Mouse (Mus musculus): ENCODE measurements around the gene Capza1. TPM values are rescaled to one million over a fixed set of nuclear protein-coding genes. Genes with fewer than 3 reads are reported as not detected.

Capza1 gene
- polyA plus RNA-seq, 1 experiment from 2014 or later = 79.3 TPM

Other genes starting within 250 kb of the Capza1 start
- gene Slc16a1, start 225.8 kb downstream of the Capza1 start, polyA plus RNA-seq (2015; fragmentation: Nextera tagmentation; extraction: Ambion mirVana) = 86.3 and 95.2 TPM in 2 replicates
- gene Ppm1j, start 83.4 kb downstream of the Capza1 start, polyA plus RNA-seq (2015; fragmentation: Nextera tagmentation; extraction: Ambion mirVana) = 0.24 and 0.64 TPM in 2 replicates
- not detected in 2 replicates for gene Fam19a3, start 82.7 kb downstream of the Capza1 start, polyA plus RNA-seq (2015; fragmentation: Nextera tagmentation; extraction: Ambion mirVana)
- 20.5 and 21.5 TPM in 2 replicates for gene Rhoc, start 76.1 kb downstream of the Capza1 start, polyA plus RNA-seq (2015; fragmentation: Nextera tagmentation; extraction: Ambion mirVana)
- 27.6 and 29.0 TPM in 2 replicates for gene Mov10, start 45.9 kb downstream of the Capza1 start, polyA plus RNA-seq (2015; fragmentation: Nextera tagmentation; extraction: Ambion mirVana)
- 11.2 and 13.9 TPM in 2 replicates for gene St7l, start 500 bp downstream of the Capza1 start, polyA plus RNA-seq (2015; fragmentation: Nextera tagmentation; extraction: Ambion mirVana)
- 0.05 and 0.20 TPM in 2 replicates for gene Wnt2b, start 97.4 kb upstream of the Capza1 start, polyA plus RNA-seq (2015; fragmentation: Nextera tagmentation; extraction: Ambion mirVana)
- 2.1 and 2.2 TPM in 2 replicates for gene Cttnbp2nl, start 188.6 kb upstream of the Capza1 start, polyA plus RNA-seq (2015; fragmentation: Nextera tagmentation; extraction: Ambion mirVana)
- gene 4930564D02Rik, start 202.3 kb upstream of the Capza1 start, polyA plus RNA-seq (2015; fragmentation: Nextera tagmentation; extraction: Ambion mirVana) = not detected in 2 replicates

Measured in liver, embryonic 15.5 days (tissue).